Mouse (Mus musculus): ENCODE results near the gene Adprhl2. TPM values are rescaled to one million over a fixed set of nuclear protein-coding genes. Genes with fewer than 3 reads are reported as not detected.

The Adprhl2 gene
- polyA plus RNA-seq, 1 experiment from 2014 or later = 75.5 TPM

Other genes with a start within 250 kb of the Adprhl2 start
- gene Lsm10, start 225.1 kb downstream of the Adprhl2 start, polyA plus RNA-seq (2015; fragmentation: Nextera tagmentation; extraction: Ambion mirVana) = 48.5 and 51.6 TPM in 2 replicates
- gene Stk40, start 217.7 kb downstream of the Adprhl2 start, polyA plus RNA-seq (2015; fragmentation: Nextera tagmentation; extraction: Ambion mirVana) = 28.1 and 29.9 TPM in 2 replicates
- gene Eva1b, start 174.0 kb downstream of the Adprhl2 start, polyA plus RNA-seq (2015; fragmentation: Nextera tagmentation; extraction: Ambion mirVana) = 13.3 and 19.1 TPM in 2 replicates
- 1.4 and 2.6 TPM in 2 replicates for gene Sh3d21, start 158.2 kb downstream of the Adprhl2 start, polyA plus RNA-seq (2015; fragmentation: Nextera tagmentation; extraction: Ambion mirVana)
- gene Thrap3, start 118.9 kb downstream of the Adprhl2 start, polyA plus RNA-seq (2015; fragmentation: Nextera tagmentation; extraction: Ambion mirVana) = 127 and 133 TPM in 2 replicates
- 65.4 and 79.7 TPM in 2 replicates for gene Map7d1, start 65.4 kb downstream of the Adprhl2 start, polyA plus RNA-seq (2015; fragmentation: Nextera tagmentation; extraction: Ambion mirVana)
- gene Trappc3, start 59.4 kb downstream of the Adprhl2 start, polyA plus RNA-seq (2015; fragmentation: Nextera tagmentation; extraction: Ambion mirVana) = 175 and 188 TPM in 2 replicates
- gene Col8a2, start 34.9 kb downstream of the Adprhl2 start, polyA plus RNA-seq (2015; fragmentation: Nextera tagmentation; extraction: Ambion mirVana) = 7.4 and 9.8 TPM in 2 replicates
- 8.3 and 9.2 TPM in 2 replicates for gene Tekt2, start 4.0 kb upstream of the Adprhl2 start, polyA plus RNA-seq (2015; fragmentation: Nextera tagmentation; extraction: Ambion mirVana)
- gene Ago3, start 107.9 kb upstream of the Adprhl2 start, polyA plus RNA-seq (2015; fragmentation: Nextera tagmentation; extraction: Ambion mirVana) = 15.1 and 17.1 TPM in 2 replicates
- gene Ago1, start 146.9 kb upstream of the Adprhl2 start, polyA plus RNA-seq (2015; fragmentation: Nextera tagmentation; extraction: Ambion mirVana) = 7.5 and 7.9 TPM in 2 replicates
- gene Ago4, start 211.8 kb upstream of the Adprhl2 start, polyA plus RNA-seq (2015; fragmentation: Nextera tagmentation; extraction: Ambion mirVana) = 5.8 and 7.1 TPM in 2 replicates
- 3.8 and 13.3 TPM in 2 replicates for gene Clspn, start 235.2 kb upstream of the Adprhl2 start, polyA plus RNA-seq (2015; fragmentation: Nextera tagmentation; extraction: Ambion mirVana)